Mouse (Mus musculus): ENCODE data around the gene Gm20736.
"Not testable (repeated sequence)": the region's sequence is repeated elsewhere in the genome, so short reads cannot be mapped to it uniquely, and the experiment has no call there.

The Gm20736 gene

GRCm38 (mm10) chrY:65377390-65377789 is at the start of gene Gm20736:
TSS of gene Gm20736 (plus strand) at chrY:65377690.
- not testable (repeated sequence) for DNase-seq (ENCODE audit: low spot score)
